13 mouse cellular contexts compared by ENCODE assay signal in genomic region chr7:30060341-30060740, GRCm38 (mm10). TPM values are rescaled to one million over a fixed set of nuclear protein-coding genes. Genes with fewer than 3 reads are reported as not detected.
"Had no signal": no experiment of that assay in that cellular context is flagged by ENCODE, and none has a peak within 500 bp of the region (broad histone marks: within the 10 kb centered on the region; RNA-seq: fewer than 3 reads in every experiment).

No protein-coding gene starts in this region.

- ATAC-seq: lung, postnatal 0 days; midbrain, embryonic 13.5 days had no signal

- H3K4me1 ChIP-seq: limb, embryonic 13.5 days; liver, embryonic 15.5 days; midbrain, embryonic 13.5 days had no signal

- H3K27me3 ChIP-seq: limb, embryonic 13.5 days; liver, embryonic 15.5 days; midbrain, embryonic 13.5 days had no signal

- DNase-seq: kidney, postnatal 4 days; lung, adult 2 months; lung, postnatal 36 days; right cerebral cortex, postnatal 14 days; thymus, postnatal 36 days had no signal

- H3K4me3 ChIP-seq: layer of hippocampus, adult 2 months; limb, embryonic 13.5 days; liver, embryonic 15.5 days; midbrain, embryonic 13.5 days had no signal

- H3K9ac ChIP-seq: limb, embryonic 13.5 days; liver, embryonic 15.5 days; midbrain, embryonic 13.5 days had no signal

- H3K9me3 ChIP-seq: limb, embryonic 13.5 days; liver, embryonic 15.5 days; midbrain, embryonic 13.5 days had no signal

- H3K27ac ChIP-seq: layer of hippocampus, adult 2 months; limb, embryonic 13.5 days; liver, embryonic 15.5 days; midbrain, embryonic 13.5 days had no signal

- H3K4me2 ChIP-seq: limb, embryonic 13.5 days; liver, embryonic 11.5 days; liver, embryonic 15.5 days; midbrain, embryonic 13.5 days had no signal

RNA-seq across cellular contexts. Expression of gene Gm26920, which starts 29.9 kb away (rescaled TPM):
- total RNA-seq: layer of hippocampus, adult 2 months; megakaryocyte progenitor cell, adult 5-6 weeks; midbrain, postnatal 0 days had no signal
- polyA plus RNA-seq: liver, embryonic 15.5 days; lung, adult 2 months had no signal
